Mouse (Mus musculus) spleen, embryonic (tissue): Measurements from ENCODE around the gene Fbxw4.
"Not testable (repeated sequence)": the region's sequence is repeated elsewhere in the genome, so short reads cannot be mapped to it uniquely, and the experiment has no call there.

Experiments
- CTCF ChIA-PET: fragments of 350-600 bp; sonication (Branson Sonifier 250); formaldehyde crosslinking; loops from one replicate; lab custom pipeline; 2022; lab: Charles Lee

The Fbxw4 gene

GRCm38 (mm10) chr19:45656810-45657595 lies 3.1 kb downstream of the Fbxw4 start:
- CTCF ChIA-PET: no interaction called here

- CTCF ChIA-PET: interaction anchor here (0.6 kb wide), 1 partner anchor 32 kb away, joined by 11 read pairs; no protein-coding TSS in a partner anchor
Measured at GRCm38 (mm10) chr19:45655870-45656269, 4.2 kb downstream of the Fbxw4 start.

- CTCF ChIA-PET: no interaction called here
Measured at GRCm38 (mm10) chr19:45653986-45654385, 6.1 kb downstream of the Fbxw4 start.

- CTCF ChIA-PET: interaction anchor here (0.7 to 1.1 kb wide), 2 partner anchors 15 to 155 kb away, joined by 3 to 6 read pairs; no protein-coding TSS in a partner anchor
Measured at GRCm38 (mm10) chr19:45652286-45652988, 7.7 kb downstream of the Fbxw4 start.

- CTCF ChIA-PET: interaction anchor here (1.1 kb wide), 1 partner anchor 154 kb away, joined by 6 read pairs; no protein-coding TSS in a partner anchor
Measured at GRCm38 (mm10) chr19:45651524-45651923, 8.6 kb downstream of the Fbxw4 start.

- CTCF ChIA-PET: interaction anchor here (0.6 kb wide), 1 partner anchor 574 kb away, joined by 24 read pairs; no protein-coding TSS in a partner anchor
Measured at GRCm38 (mm10) chr19:45649776-45650175, 10.3 kb downstream of the Fbxw4 start.

- CTCF ChIA-PET: not testable (repeated sequence)
Measured at GRCm38 (mm10) chr19:45648469-45648868, 11.6 kb downstream of the Fbxw4 start.

GRCm38 (mm10) chr19:45646866-45647265 lies 13.2 kb downstream of the Fbxw4 start:
- CTCF ChIA-PET: no interaction called here

- CTCF ChIA-PET: no interaction called here
Measured at GRCm38 (mm10) chr19:45640691-45641090, 19.4 kb downstream of the Fbxw4 start.

- CTCF ChIA-PET: no interaction called here
Measured at GRCm38 (mm10) chr19:45635960-45636359, 24.2 kb downstream of the Fbxw4 start.

- CTCF ChIA-PET: interaction anchor here (1.1 kb wide), 1 partner anchor 42 kb away, joined by 3 read pairs; no protein-coding TSS in a partner anchor
Measured at GRCm38 (mm10) chr19:45631584-45631983, 28.5 kb downstream of the Fbxw4 start.

GRCm38 (mm10) chr19:45630953-45631352 lies 29.2 kb downstream of the Fbxw4 start:
- CTCF ChIA-PET: interaction anchor here (1.0 to 1.1 kb wide), 2 partner anchors 43 to 398 kb away, joined by 3 read pairs; no protein-coding TSS in a partner anchor

- CTCF ChIA-PET: interaction anchor here (1.0 kb wide), 1 partner anchor 55 kb away, joined by 3 read pairs; no protein-coding TSS in a partner anchor
Measured at GRCm38 (mm10) chr19:45629219-45629618, 30.9 kb downstream of the Fbxw4 start.

- CTCF ChIA-PET: interaction anchor here (1.0 kb wide), 1 partner anchor 54 kb away, joined by 3 read pairs; no protein-coding TSS in a partner anchor
Measured at GRCm38 (mm10) chr19:45628649-45629048, 31.5 kb downstream of the Fbxw4 start.

GRCm38 (mm10) chr19:45627036-45627435 lies 33.1 kb downstream of the Fbxw4 start:
- CTCF ChIA-PET: no interaction called here

- CTCF ChIA-PET: no interaction called here
Measured at GRCm38 (mm10) chr19:45623710-45624109, 36.4 kb downstream of the Fbxw4 start.

GRCm38 (mm10) chr19:45622144-45622543 lies 38.0 kb downstream of the Fbxw4 start:
- CTCF ChIA-PET: no interaction called here

- CTCF ChIA-PET: no interaction called here
Measured at GRCm38 (mm10) chr19:45621061-45621460, 39.1 kb downstream of the Fbxw4 start.

- CTCF ChIA-PET: no interaction called here
Measured at GRCm38 (mm10) chr19:45619744-45620501, 40.2 kb downstream of the Fbxw4 start.

- CTCF ChIA-PET: interaction anchor here (0.7 kb wide), 1 partner anchor 37 kb away, joined by 10 read pairs; no protein-coding TSS in a partner anchor
Measured at GRCm38 (mm10) chr19:45618184-45618583, 41.9 kb downstream of the Fbxw4 start.

- CTCF ChIA-PET: no interaction called here
Measured at GRCm38 (mm10) chr19:45616735-45617134, 43.4 kb downstream of the Fbxw4 start.
